Mouse (Mus musculus) stomach, embryonic 14.5 days (tissue): ENCODE data around the gene Klk1b22. TPM values are rescaled to one million over a fixed set of nuclear protein-coding genes. Genes with fewer than 3 reads are reported as not detected.
"Not testable (repeated sequence)": the region's sequence is repeated elsewhere in the genome, so short reads cannot be mapped to it uniquely, and the experiment has no call there.

ENCODE experiments used
- ATAC-seq: fragments of 200-750 bp; cut with Nextera tagmentation; 2 replicates; pipeline ENCODE4 v1.8.0; 2017; ENCODE audit warnings: low read depth, moderate TSS enrichment; ENCODE audit not compliant: insufficient number of reproducible peaks, insufficient read depth, low FRiP score
- H3K27ac ChIP-seq: fragments of 300-500 bp; sonication (generic); 2 replicates; pipeline ENCODE4 v1.5.1; 2014; ENCODE audit warnings: mild to moderate bottlenecking, low read length, moderate library complexity, mixed read lengths
- H3K27me3 ChIP-seq: fragments of 300-500 bp; sonication (generic); 2 replicates; pipeline ENCODE4 v1.6.1; 2014; ENCODE audit warnings: low read length, control low read depth, mixed read lengths; ENCODE audit not compliant: control insufficient read depth, insufficient read depth
- H3K36me3 ChIP-seq: fragments of 300-500 bp; sonication (generic); 2 replicates; pipeline ENCODE4 v1.6.1; 2014; ENCODE audit warnings: mild to moderate bottlenecking, control low read depth, low read length, moderate library complexity, mixed read lengths; ENCODE audit not compliant: control insufficient read depth, insufficient read depth
- H3K4me1 ChIP-seq: fragments of 300-500 bp; sonication (generic); 2 replicates; pipeline ENCODE4 v1.6.1; 2014; ENCODE audit warnings: low read length, control low read depth, mixed read lengths; ENCODE audit not compliant: control insufficient read depth, insufficient read depth
- H3K4me2 ChIP-seq: fragments of 300-500 bp; sonication (generic); replicated peaks from 2 replicates; pipeline ENCODE4 v1.6.1; 2014; ENCODE audit warnings: low read depth, low read length, control low read depth
- H3K4me3 ChIP-seq: fragments of 300-500 bp; sonication (generic); 2 replicates; pipeline ENCODE4 v1.5.1; 2014; ENCODE audit warnings: low read depth, low read length, control low read depth
- H3K9ac ChIP-seq: fragments of 300-500 bp; sonication (generic); replicated peaks from 2 replicates; pipeline ENCODE4 v1.6.1; 2014; ENCODE audit warnings: low read depth, mild to moderate bottlenecking, control low read depth, low read length, moderate library complexity, mixed read lengths
- H3K9me3 ChIP-seq: fragments of 300-500 bp; sonication (generic); 2 replicates; pipeline ENCODE4 v1.6.1; 2016; ENCODE audit warnings: low read depth, low read length, control low read depth; ENCODE audit not compliant: control insufficient read depth
- WGBS: fragments of 180-500 bp; shearing (Covaris S2); extraction: QIAGEN DNeasy Blood & Tissue Kit; methylation state at CpG from one replicate; pipeline ENCODE4 v1.1.7; 2014; 5-methylcytosine and 5-hydroxymethylcytosine counted together
- polyA plus RNA-seq: library from polyadenylated mRNA; unstranded; fragments of >200 nt; fragmentation: Nextera tagmentation; extraction: Ambion mirVana; gene quantifications from 2 replicates; pipeline ENCODE4 v1.2.1, GENCODE M21; 2014

Klk1b22 gene
- not detected in 2 replicates for polyA plus RNA-seq

DNA sequence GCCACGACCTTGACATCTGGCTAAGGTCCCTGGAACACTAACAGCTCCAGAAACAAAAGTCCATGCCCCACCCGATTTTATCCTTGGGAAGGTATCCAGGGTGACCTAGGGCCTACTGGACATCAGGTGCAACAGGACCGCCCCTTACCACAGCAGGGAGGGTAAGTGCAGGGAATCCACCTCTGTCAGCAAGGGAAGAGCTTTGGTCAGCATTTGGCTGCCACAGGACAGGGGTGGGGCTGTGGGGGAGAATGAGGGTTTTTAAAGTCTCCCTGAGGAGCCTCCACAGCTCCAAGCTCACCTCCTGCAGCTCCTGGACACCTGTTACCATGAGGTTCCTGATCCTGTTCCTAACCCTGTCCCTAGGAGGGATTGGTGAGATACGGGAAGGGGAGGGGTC lies at the start of gene Klk1b22:
Gene Klk1b22, plus strand, starts transcription at position 301 of the 400 bp plus-strand sequence.
- Histone ChIP-seq H3K4me1 (no peaks in the 10 kb centered on the region), H3K9me3 (no peaks in the 10 kb centered on the region), H3K4me3 (no peak within 1 kb of the TSS), H3K36me3 (no peaks in the 10 kb centered on the region), H3K27ac (no peak within 1 kb of the TSS), H3K4me2 (no peak within 1 kb of the TSS), H3K27me3 (no peaks in the 10 kb centered on the region), H3K9ac (no peak within 1 kb of the TSS)
- ATAC-seq: no peak
- 63% methylated on average over 4 of the region's 4 CpGs for whole genome bisulfite sequencing

- no peak for ATAC-seq
- Histone ChIP-seq H3K9ac (no peak overlapping the region), H3K27me3 (no peaks in the 10 kb centered on the region), H3K27ac (no peak overlapping the region), H3K4me2 (no peak overlapping the region), H3K9me3 (no peaks in the 10 kb centered on the region), H3K36me3 (no peaks in the 10 kb centered on the region), H3K4me3 (no peak overlapping the region), H3K4me1 (no peaks in the 10 kb centered on the region)
- WGBS: 82% methylated on average over 2 of the region's 2 CpGs
Observed at GRCm38 (mm10) chr7:44072117-44072516, 40.4 kb upstream of the Klk1b22 start.

- no peaks in the 10 kb centered on the region for H3K36me3 ChIP-seq
- H3K4me1 ChIP-seq: no peaks in the 10 kb centered on the region
- H3K9ac ChIP-seq: no peak overlapping the region
- H3K4me3 ChIP-seq: no peak overlapping the region
- ATAC-seq: no peak
- no peak overlapping the region for H3K27ac ChIP-seq
- 90% methylated on average over 1 of the region's 1 CpGs for WGBS
- H3K9me3 ChIP-seq: no peaks in the 10 kb centered on the region
- H3K4me2 ChIP-seq: no peak overlapping the region
- no peaks in the 10 kb centered on the region for H3K27me3 ChIP-seq
Observed at GRCm38 (mm10) chr7:44077703-44078102, 34.8 kb upstream of the Klk1b22 start.

GRCm38 (mm10) chr7:44096111-44096510 lies 16.4 kb upstream of the Klk1b22 start:
- no peak for ATAC-seq
- WGBS: 77% methylated on average over 1 of the region's 1 CpGs
- Histone ChIP-seq H3K4me1 (no peaks in the 10 kb centered on the region), H3K27ac (no peak overlapping the region), H3K27me3 (no peaks in the 10 kb centered on the region), H3K9ac (no peak overlapping the region), H3K36me3 (no peaks in the 10 kb centered on the region), H3K4me3 (no peak overlapping the region), H3K4me2 (no peak overlapping the region), H3K9me3 (no peaks in the 10 kb centered on the region)

- not testable (repeated sequence) for H3K36me3 ChIP-seq, H3K4me3 ChIP-seq, H3K9me3 ChIP-seq, H3K9ac ChIP-seq, H3K27me3 ChIP-seq, H3K4me1 ChIP-seq, H3K4me2 ChIP-seq, H3K27ac ChIP-seq, ATAC-seq
- 68% methylated on average over 3 of the region's 3 CpGs for WGBS
Observed at GRCm38 (mm10) chr7:44102028-44102427, 10.4 kb upstream of the Klk1b22 start, which contains the start of gene Klk1b21. Klk1b21 (plus strand) TSS chr7:44102328.

DNA sequence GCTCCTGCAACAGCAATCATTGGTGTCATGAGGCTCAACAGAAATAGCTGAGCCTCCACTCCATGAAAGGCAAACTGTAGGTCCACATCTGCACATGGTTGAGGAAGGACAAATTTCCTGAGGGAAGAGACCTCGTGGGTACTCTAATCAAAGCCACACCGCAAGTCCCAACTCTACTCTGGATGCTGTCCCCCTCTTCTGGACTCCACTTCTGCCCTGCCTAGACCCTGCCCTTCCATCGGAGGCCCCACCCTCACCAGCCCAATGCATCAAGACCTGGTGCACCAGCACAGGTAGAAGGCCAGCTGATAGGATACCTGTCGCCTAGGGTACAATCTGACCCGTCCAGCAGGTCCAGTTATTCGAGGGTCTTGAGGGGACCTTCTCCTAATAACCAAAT lies 11.0 kb downstream of the Klk1b22 start:
- Histone ChIP-seq H3K4me1 (no peaks in the 10 kb centered on the region), H3K4me3 (no peak overlapping the region), H3K27ac (no peak overlapping the region), H3K9me3 (no peaks in the 10 kb centered on the region), H3K9ac (no peak overlapping the region), H3K36me3 (no peaks in the 10 kb centered on the region), H3K4me2 (no peak overlapping the region), H3K27me3 (no peaks in the 10 kb centered on the region)
- ATAC-seq: no peak
- 90% methylated on average over 6 of the region's 6 CpGs for WGBS

DNA sequence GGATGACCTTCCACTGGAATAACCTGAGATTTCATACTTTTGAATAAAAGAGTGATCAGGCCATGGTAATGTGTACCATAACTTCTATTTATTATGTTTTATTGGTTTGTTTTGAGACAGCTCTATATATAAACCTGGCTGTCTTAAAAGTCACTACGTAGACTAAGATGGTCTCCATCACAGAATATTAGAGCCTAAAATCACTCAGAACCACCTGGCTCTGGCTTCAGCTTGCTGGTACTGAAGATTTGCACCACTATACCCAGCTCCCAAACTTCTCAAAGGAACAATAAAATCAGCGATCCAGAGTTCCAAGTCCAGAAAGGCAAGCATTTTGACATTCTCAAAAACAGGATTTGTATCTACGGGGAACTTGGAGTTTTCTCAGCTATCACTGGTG lies 24.0 kb downstream of the Klk1b22 start, which contains the start of gene Klk1b16:
Gene Klk1b16, plus strand, starts transcription at position 301 of the 400 bp plus-strand sequence.
- Histone ChIP-seq H3K9me3 (no peaks in the 10 kb centered on the region), H3K4me1 (no peaks in the 10 kb centered on the region)
- no peak for ATAC-seq

More for the DNA sequence above, 24.0 kb downstream of the Klk1b22 start, which contains the start of gene Klk1b16:
- 91% methylated on average over 3 of the region's 3 CpGs for WGBS
- H3K4me2 ChIP-seq: no peak within 1 kb of the TSS
- no peaks in the 10 kb centered on the region for H3K36me3 ChIP-seq
- no peaks in the 10 kb centered on the region for H3K27me3 ChIP-seq
- no peak within 1 kb of the TSS for H3K4me3 ChIP-seq
- H3K27ac ChIP-seq: no peak within 1 kb of the TSS
- H3K9ac ChIP-seq: no peak within 1 kb of the TSS

Other genes starting within 250 kb of the Klk1b22 start
- not detected in 2 replicates for gene Klk4, start 231.5 kb upstream of the Klk1b22 start, polyA plus RNA-seq
- not detected in 2 replicates for gene Klk15, start 178.9 kb upstream of the Klk1b22 start, polyA plus RNA-seq
- not detected in 2 replicates for gene Klk1b8, start 162.0 kb upstream of the Klk1b22 start, polyA plus RNA-seq
- not detected in 2 replicates for gene Klk1b1, start 145.9 kb upstream of the Klk1b22 start, polyA plus RNA-seq
- gene Klk1b9, start 136.6 kb upstream of the Klk1b22 start, polyA plus RNA-seq: not detected in 2 replicates
- gene Klk1b11, start 116.8 kb upstream of the Klk1b22 start, polyA plus RNA-seq: not detected in 2 replicates
- not detected in 2 replicates for gene Klk1b26, start 100.5 kb upstream of the Klk1b22 start, polyA plus RNA-seq
- not detected in 2 replicates for gene Klk1b27, start 60.4 kb upstream of the Klk1b22 start, polyA plus RNA-seq
- gene Klk1b21, start 10.3 kb upstream of the Klk1b22 start, polyA plus RNA-seq: not detected in 2 replicates
- not detected in 2 replicates for gene Klk1b16, start 24.1 kb downstream of the Klk1b22 start, polyA plus RNA-seq
- not detected in 2 replicates for gene Klk1b24, start 75.6 kb downstream of the Klk1b22 start, polyA plus RNA-seq
- not detected in 2 replicates for gene Klk1b3, start 85.5 kb downstream of the Klk1b22 start, polyA plus RNA-seq
- not detected in 2 replicates for gene Klk1b4, start 94.8 kb downstream of the Klk1b22 start, polyA plus RNA-seq
- gene Klk1b5, start 103.3 kb downstream of the Klk1b22 start, polyA plus RNA-seq: not detected in 2 replicates
- gene Klk1, start 112.7 kb downstream of the Klk1b22 start, polyA plus RNA-seq: 0.71 and 2.0 TPM in 2 replicates
- not detected in 2 replicates for gene Gm36864, start 123.5 kb downstream of the Klk1b22 start, polyA plus RNA-seq
- gene 1700028J19Rik, start 134.0 kb downstream of the Klk1b22 start, polyA plus RNA-seq: 1.5 and 1.6 TPM in 2 replicates
- gene 2410002F23Rik, start 134.0 kb downstream of the Klk1b22 start, polyA plus RNA-seq: 123 and 143 TPM in 2 replicates
- gene Acp4, start 144.7 kb downstream of the Klk1b22 start, polyA plus RNA-seq: 0.15 TPM in 1 of 2 replicates, not detected in the other
- gene Gm15517, start 148.8 kb downstream of the Klk1b22 start, polyA plus RNA-seq: not detected in 2 replicates
- 4.2 and 4.9 TPM in 2 replicates for gene Clec11a, start 194.2 kb downstream of the Klk1b22 start, polyA plus RNA-seq
- 4.2 and 4.5 TPM in 2 replicates for gene Shank1, start 197.6 kb downstream of the Klk1b22 start, polyA plus RNA-seq